Mouse (Mus musculus): Measurements from ENCODE around the gene Tex29. TPM values are rescaled to one million over a fixed set of nuclear protein-coding genes. Genes with fewer than 3 reads are reported as not detected.

The Tex29 gene
- polyA plus RNA-seq, 1 experiment from 2014 or later: not detected

DNA sequence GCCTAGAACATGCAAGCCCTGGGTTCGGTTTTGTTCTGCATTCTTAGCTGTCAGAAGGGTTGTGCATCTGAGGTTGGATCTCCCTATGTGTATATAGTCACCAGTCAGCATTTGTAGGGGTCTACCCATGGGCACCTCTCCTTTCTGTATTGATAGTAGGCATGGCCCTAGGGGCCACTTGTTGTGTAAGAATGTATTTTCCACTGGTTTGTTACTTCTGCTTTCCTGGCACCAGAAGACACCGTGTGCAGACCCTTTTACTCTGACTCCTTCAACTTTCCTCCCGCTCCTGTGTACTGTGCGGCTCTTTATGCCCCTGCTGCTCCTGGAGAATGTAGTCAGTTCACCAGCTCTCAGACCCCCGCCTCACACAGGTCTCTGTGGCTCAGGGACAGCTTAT, 32.2 kb upstream of the Tex29 start:
- ATAC-seq (no peak), DNase-seq (ENCODE audit: low read depth, low spot score) (no peak)
- no peaks in the 10 kb centered on the region for H3K27me3 ChIP-seq
- TF ChIP-seq CTCF (IDR thresholded peaks at IDR 0.05): no peak
- CTCF ChIA-PET: interaction anchor here (1.3 kb wide), 1 partner anchor 21 kb away, joined by 3 read pairs; no protein-coding TSS in a partner anchor
- POLR2A ChIA-PET: no interaction called here
- in situ Hi-C loops (cut with MboI; ENCODE audit: low pct_unique_long_range_greater_than_20kb): no loop called here

GRCm38 (mm10) chr8:11810426-11810825, 29.8 kb upstream of the Tex29 start:
- ATAC-seq: no peak
- ChIA-PET POLR2A (no interaction called here), CTCF (no interaction called here)
- in situ Hi-C loops (cut with MboI; ENCODE audit: low pct_unique_long_range_greater_than_20kb): no loop called here
- TF ChIP-seq CTCF (IDR thresholded peaks at IDR 0.05): no peak
- H3K27me3 ChIP-seq: no peaks in the 10 kb centered on the region
- no peak for DNase-seq (ENCODE audit: low read depth, low spot score)

GRCm38 (mm10) chr8:11813801-11814200, 26.5 kb upstream of the Tex29 start:
- in situ Hi-C loops (cut with MboI; ENCODE audit: low pct_unique_long_range_greater_than_20kb): no loop called here
- no peak for TF ChIP-seq CTCF (IDR thresholded peaks at IDR 0.05)
- ChIA-PET POLR2A (no interaction called here), CTCF (no interaction called here)
- ATAC-seq (no peak), DNase-seq (ENCODE audit: low read depth, low spot score) (no peak)
- H3K27me3 ChIP-seq: no peaks in the 10 kb centered on the region

DNA sequence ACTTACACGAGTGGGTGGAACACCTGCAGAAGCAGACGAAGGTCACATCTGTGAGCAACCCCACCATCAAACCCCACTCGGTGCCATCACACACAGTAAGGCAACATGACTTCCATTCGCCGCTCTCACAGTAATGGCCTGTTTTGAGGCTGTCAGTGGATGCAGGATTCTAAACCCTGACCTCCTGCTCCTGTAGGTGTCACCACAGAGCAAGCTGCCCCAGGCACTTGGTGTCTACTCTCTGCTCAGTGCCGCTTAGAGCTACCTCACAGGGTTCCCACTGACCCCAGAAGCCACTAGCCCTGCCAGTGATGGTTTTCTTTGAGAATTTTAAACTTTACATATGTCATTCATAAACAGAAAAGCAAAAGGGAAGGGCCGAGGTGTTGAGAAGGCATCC, 25.1 kb upstream of the Tex29 start:
- CTCF ChIA-PET: interaction anchor here (1.2 to 3.0 kb wide), 2 partner anchors 8 to 10 kb away, joined by 3 to 14 read pairs; no protein-coding TSS in a partner anchor
- ATAC-seq: no peak
- no peaks in the 10 kb centered on the region for H3K27me3 ChIP-seq
- no peak for DNase-seq (ENCODE audit: low read depth, low spot score)
- POLR2A ChIA-PET: no interaction called here
- in situ Hi-C loops (cut with MboI; ENCODE audit: low pct_unique_long_range_greater_than_20kb): no loop called here
- TF ChIP-seq CTCF (IDR thresholded peaks at IDR 0.05): no peak

DNA sequence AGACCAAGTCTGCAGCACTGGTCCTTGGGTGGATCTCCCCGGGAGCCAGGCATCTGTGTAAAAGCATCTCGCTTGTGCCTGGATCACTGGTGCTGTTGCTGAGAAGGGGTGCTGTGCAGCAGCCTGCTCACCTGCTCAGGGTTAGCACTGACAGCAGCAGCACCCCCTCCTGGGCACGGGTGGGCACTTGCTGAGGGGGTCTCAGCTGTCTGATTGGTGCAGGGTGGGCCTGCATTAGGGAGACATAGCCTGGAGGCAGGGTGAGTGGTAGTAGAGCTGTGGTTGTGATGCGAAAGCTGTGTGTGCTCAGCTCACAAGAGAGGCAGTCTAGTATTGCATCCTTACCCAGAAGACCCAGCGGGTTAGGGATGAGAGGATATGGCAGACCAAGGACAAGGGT, 20.1 kb upstream of the Tex29 start:
- no peaks in the 10 kb centered on the region for H3K27me3 ChIP-seq
- DNase-seq (ENCODE audit: low read depth, low spot score) (no peak), ATAC-seq (no peak)
- ChIA-PET CTCF (interaction anchor here (0.9 kb wide), 1 partner anchor 15 kb away, joined by 5 read pairs; no protein-coding TSS in a partner anchor), POLR2A (no interaction called here)
- in situ Hi-C loops (cut with MboI; ENCODE audit: low pct_unique_long_range_greater_than_20kb): no loop called here
- no peak for TF ChIP-seq CTCF (IDR thresholded peaks at IDR 0.05)

DNA sequence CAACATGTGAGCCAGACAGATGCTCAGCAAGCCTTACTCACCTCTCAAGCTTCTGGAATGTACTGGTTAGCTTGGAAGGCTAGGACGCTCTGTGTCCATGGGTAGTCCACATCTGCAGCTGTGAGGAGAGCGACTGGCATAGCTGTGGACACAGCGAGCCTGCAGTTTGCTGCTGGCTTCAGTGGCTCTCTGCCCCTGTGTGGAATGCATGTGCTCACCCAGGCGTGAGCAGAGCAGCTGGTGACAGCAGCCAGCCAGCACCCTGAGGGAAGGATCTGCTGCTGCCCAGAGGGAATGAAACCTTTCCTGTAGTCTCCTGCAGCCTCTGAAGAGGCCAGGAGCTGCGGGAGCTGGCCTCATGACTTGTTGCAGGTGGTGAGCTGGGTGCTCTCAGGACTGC, 19.7 kb upstream of the Tex29 start:
- CTCF ChIA-PET: interaction anchor here (0.9 to 1.3 kb wide), 3 partner anchors 15 to 103 kb away, joined by 3 to 5 read pairs (median 4); partner anchors contain the start of gene Tex29
- in situ Hi-C loops (cut with MboI; ENCODE audit: low pct_unique_long_range_greater_than_20kb): no loop called here
- peak; percentile 86 for ATAC-seq
- POLR2A ChIA-PET: interaction anchor here (1.0 kb wide), 1 partner anchor 11 kb away, joined by 3 read pairs; no protein-coding TSS in a partner anchor
- DNase-seq (ENCODE audit: low read depth, low spot score): no peak
- TF ChIP-seq CTCF (IDR thresholded peaks at IDR 0.05): no peak
- H3K27me3 ChIP-seq: no peaks in the 10 kb centered on the region

GRCm38 (mm10) chr8:11821451-11822206, 18.6 kb upstream of the Tex29 start:
- in situ Hi-C loops (cut with MboI; ENCODE audit: low pct_unique_long_range_greater_than_20kb): no loop called here
- CTCF ChIA-PET: interaction anchor here (1.0 to 1.3 kb wide), 2 partner anchors 19 to 102 kb away, joined by 3 to 4 read pairs; partner anchors contain the start of gene Tex29
- H3K27me3 ChIP-seq: no peaks in the 10 kb centered on the region
- POLR2A ChIA-PET: interaction anchor here (1.0 kb wide), 1 partner anchor 12 kb away, joined by 3 read pairs; no protein-coding TSS in a partner anchor
- DNase-seq (ENCODE audit: low read depth, low spot score): no peak
- no peak for ATAC-seq
- TF ChIP-seq CTCF (IDR thresholded peaks at IDR 0.05): no peak

- in situ Hi-C loops (cut with MboI; ENCODE audit: low pct_unique_long_range_greater_than_20kb): no loop called here
These were observed 17.7 kb upstream of the Tex29 start for GRCm38 (mm10) chr8:11822550-11823060.

GRCm38 (mm10) chr8:11825756-11826155, 14.5 kb upstream of the Tex29 start:
- POLR2A ChIA-PET: interaction anchor here (1.2 kb wide), 1 partner anchor 269 kb away, joined by 3 read pairs; no protein-coding TSS in a partner anchor
- TF ChIP-seq CTCF (IDR thresholded peaks at IDR 0.05): no peak
- DNase-seq (ENCODE audit: low read depth, low spot score): no peak

More at GRCm38 (mm10) chr8:11822550-11823060, 17.7 kb upstream of the Tex29 start:
- CTCF ChIA-PET: interaction anchor here (0.9 kb wide), 1 partner anchor 34 kb away, joined by 4 read pairs; no protein-coding TSS in a partner anchor
- ATAC-seq (no peak), DNase-seq (ENCODE audit: low read depth, low spot score) (no peak)
- POLR2A ChIA-PET: interaction anchor here (1.3 kb wide), 1 partner anchor 28 kb away, joined by 3 read pairs; no protein-coding TSS in a partner anchor
- H3K27me3 ChIP-seq: no peaks in the 10 kb centered on the region
- no peak for TF ChIP-seq CTCF (IDR thresholded peaks at IDR 0.05)

GRCm38 (mm10) chr8:11827312-11827711, 13.0 kb upstream of the Tex29 start:
- ChIA-PET POLR2A (no interaction called here), CTCF (interaction anchor here (0.7 to 1.4 kb wide), 2 partner anchors 20 to 21 kb away, joined by 3 read pairs; no protein-coding TSS in a partner anchor)
- H3K27me3 ChIP-seq: no peaks in the 10 kb centered on the region
- no peak for ATAC-seq
- in situ Hi-C loops (cut with MboI; ENCODE audit: low pct_unique_long_range_greater_than_20kb): no loop called here
- DNase-seq (ENCODE audit: low read depth, low spot score): no peak
- TF ChIP-seq CTCF (IDR thresholded peaks at IDR 0.05): no peak

More at GRCm38 (mm10) chr8:11825756-11826155, 14.5 kb upstream of the Tex29 start:
- no peaks in the 10 kb centered on the region for H3K27me3 ChIP-seq
- in situ Hi-C loops (cut with MboI; ENCODE audit: low pct_unique_long_range_greater_than_20kb): no loop called here
- no peak for ATAC-seq
- CTCF ChIA-PET: interaction anchor here (2.5 kb wide), 1 partner anchor 9 kb away, joined by 14 read pairs; no protein-coding TSS in a partner anchor

Data from Patski (cell line).